ENCODE assay signal across 7 mouse cellular contexts in genomic region chr7:139434095-139434830, GRCm38 (mm10). TPM values are rescaled to one million over a fixed set of nuclear protein-coding genes. Genes with fewer than 3 reads are reported as not detected.
A peak's percentile ranks its signal among the peaks of the same experiment; 100 is the strongest.
DNase-seq lines count a peak whose midpoint lies in the region; ATAC-seq lines count a peak whose summit lies in the region.

No protein-coding gene starts in this region.

- no peaks in the 10 kb centered on the region for H3K27me3 ChIP-seq in kidney, embryonic 15.5 days
- no peaks in the 10 kb centered on the region for H3K27me3 ChIP-seq in lung, embryonic 16.5 days (ENCODE audit: control insufficient read depth, insufficient read depth, low read depth, low read length)

- no peaks in the 10 kb centered on the region for H3K36me3 ChIP-seq in kidney, embryonic 15.5 days
- H3K36me3 ChIP-seq in lung, embryonic 16.5 days (ENCODE audit: control insufficient read depth, insufficient read depth, low read length): no peaks in the 10 kb centered on the region

- 62% methylated on average over 5 of the region's 5 CpGs for WGBS in kidney, embryonic 15.5 days
- WGBS in lung, embryonic 16.5 days: 51% methylated on average over 5 of the region's 5 CpGs

- peak; percentile 88 for ATAC-seq in common myeloid progenitor, adult 5-6 weeks (replicated peaks; ENCODE audit: low read depth, poor library complexity, severe bottlenecking)
- no peak; the same call in 1 of the 2 replicates for ATAC-seq in kidney, embryonic 15.5 days (replicated peaks; ENCODE audit: low FRiP score)
- ATAC-seq in lung, embryonic 16.5 days (ENCODE audit: low read depth): peak; percentile 83

- peaks cover 38% of the 10 kb centered on the region for H3K4me1 ChIP-seq in kidney, embryonic 15.5 days
- peaks cover 20% of the 10 kb centered on the region for H3K4me1 ChIP-seq in lung, embryonic 16.5 days (replicated peaks; ENCODE audit: control insufficient read depth, insufficient read depth, low read length)

- peak; percentile 85 to 91 for DNase-seq in heart, adult 9 months (ENCODE audit: low spot score in 2 of 2)
- DNase-seq in thymus, postnatal 0 days (ENCODE audit: low spot score): no peak
- no peak for DNase-seq in spleen, adult 12 weeks (ENCODE audit: low spot score)
- no peak for DNase-seq in c-Kit-positive CD71-positive TER-119-positive erythroid progenitor cells, embryonic 14.5 days (ENCODE audit: low spot score)

- no peak overlapping the region for H3K4me3 ChIP-seq in kidney, embryonic 15.5 days (replicated peaks)
- H3K4me3 ChIP-seq in lung, embryonic 16.5 days (ENCODE audit: low read length): no peak overlapping the region

- H3K27ac ChIP-seq in kidney, embryonic 15.5 days: peak overlapping the region; percentile 67
- peak overlapping the region; percentile 47 for H3K27ac ChIP-seq in lung, embryonic 16.5 days (ENCODE audit: low read length)

- H3K4me2 ChIP-seq in kidney, embryonic 15.5 days: no peak overlapping the region
- no peak overlapping the region for H3K4me2 ChIP-seq in lung, embryonic 16.5 days (ENCODE audit: low read depth, low read length)

- H3K9me3 ChIP-seq in kidney, embryonic 15.5 days (replicated peaks): no peaks in the 10 kb centered on the region
- no peaks in the 10 kb centered on the region for H3K9me3 ChIP-seq in lung, embryonic 16.5 days (ENCODE audit: control insufficient read depth, low read length)

- H3K9ac ChIP-seq in kidney, embryonic 15.5 days: no peak overlapping the region
- H3K9ac ChIP-seq in lung, embryonic 16.5 days (ENCODE audit: low read length): no peak overlapping the region

RNA-seq across cellular contexts. Expression of gene Inpp5a, which starts 45.4 kb away (rescaled TPM):
- 3.3 and 6.3 TPM in 2 replicates for total RNA-seq in common myeloid progenitor, adult 5-6 weeks (2017)
- 19.1 and 22.2 TPM in 2 replicates for polyA plus RNA-seq in kidney, embryonic 15.5 days (2015; fragmentation: Nextera tagmentation; extraction: Ambion mirVana)
- polyA plus RNA-seq in lung, embryonic 16.5 days (2015; fragmentation: Nextera tagmentation; extraction: Ambion mirVana): 26.8 and 28.8 TPM in 2 replicates
- polyA plus RNA-seq in thymus, postnatal 0 days (2015; fragmentation: Nextera tagmentation; extraction: Ambion mirVana): 10.0 and 11.7 TPM in 2 replicates

Comparison
In these comparisons a context has a peak if more than half of its experiments do, and no peak if none do; other contexts are left out.
1. DNase-seq: peak in heart, adult 9 months (2 of 2); none in thymus, postnatal 0 days (single experiment), spleen, adult 12 weeks (single experiment) and c-Kit-positive CD71-positive TER-119-positive erythroid progenitor cells, embryonic 14.5 days (single experiment).